Comparison of ENCODE assay signal across 13 mouse cellular contexts in genomic region chr16:92425875-92426274, GRCm38 (mm10). TPM values are rescaled to one million over a fixed set of nuclear protein-coding genes. Genes with fewer than 3 reads are reported as not detected.
DNase-seq lines count a peak whose midpoint lies in the region; ATAC-seq and TF ChIP-seq lines count a peak whose summit lies in the region.
"Had no signal": no experiment of that assay in that cellular context is flagged by ENCODE, and none has a peak within 500 bp of the region (broad histone marks: within the 10 kb centered on the region; RNA-seq: fewer than 3 reads in every experiment).

No protein-coding gene starts in this region.

- no peaks in the 10 kb centered on the region for H3K36me3 ChIP-seq in heart, postnatal 0 days (replicated peaks; ENCODE audit: control insufficient read depth, insufficient read depth, low read length)
- no peaks in the 10 kb centered on the region for H3K36me3 ChIP-seq in embryonic facial prominence, embryonic 14.5 days (ENCODE audit: control insufficient read depth, insufficient read depth, low read length)
- H3K36me3 ChIP-seq: hindbrain, embryonic 13.5 days; midbrain, embryonic 15.5 days had no signal

- 66% methylated on average over 11 of the region's 11 CpGs for WGBS in heart, postnatal 0 days
- WGBS in embryonic facial prominence, embryonic 14.5 days = 72% methylated on average over 11 of the region's 11 CpGs

- H3K27ac ChIP-seq in heart, postnatal 0 days (ENCODE audit: low read depth) = peak overlapping the region; percentile 98
- H3K27ac ChIP-seq in embryonic facial prominence, embryonic 14.5 days (replicated peaks; ENCODE audit: low read depth, low read length) = no peak overlapping the region
- H3K27ac ChIP-seq: hindbrain, embryonic 13.5 days; midbrain, embryonic 15.5 days had no signal

- no peaks in the 10 kb centered on the region for H3K27me3 ChIP-seq in heart, postnatal 0 days (ENCODE audit: control insufficient read depth, insufficient read depth, low read length)
- no peaks in the 10 kb centered on the region for H3K27me3 ChIP-seq in embryonic facial prominence, embryonic 14.5 days (replicated peaks; ENCODE audit: control insufficient read depth, insufficient read depth, low read length)
- H3K27me3 ChIP-seq: hindbrain, embryonic 13.5 days; midbrain, embryonic 15.5 days; Patski had no signal

- no peak overlapping the region for H3K4me2 ChIP-seq in heart, postnatal 0 days (ENCODE audit: low read depth, low read length)
- H3K4me2 ChIP-seq in embryonic facial prominence, embryonic 14.5 days (ENCODE audit: low read depth, low read length) = no peak overlapping the region
- H3K4me2 ChIP-seq: hindbrain, embryonic 13.5 days; liver, embryonic 11.5 days; midbrain, embryonic 15.5 days had no signal

- TF ChIP-seq CTCF in heart, postnatal 0 days (IDR thresholded peaks at IDR 0.05; ENCODE audit: low read depth) = no peak

- peaks cover 67% of the 10 kb centered on the region for H3K4me1 ChIP-seq in heart, postnatal 0 days (ENCODE audit: control insufficient read depth, insufficient read depth)
- peaks cover 39% of the 10 kb centered on the region for H3K4me1 ChIP-seq in embryonic facial prominence, embryonic 14.5 days (ENCODE audit: control insufficient read depth, insufficient read depth, low read length)

- H3K4me3 ChIP-seq in heart, postnatal 0 days (ENCODE audit: low read depth, low read length) = no peak overlapping the region
- no peak overlapping the region for H3K4me3 ChIP-seq in embryonic facial prominence, embryonic 14.5 days (ENCODE audit: low read depth, low read length)
- H3K4me3 ChIP-seq: hindbrain, embryonic 13.5 days; midbrain, embryonic 15.5 days had no signal

- H3K9ac ChIP-seq in heart, postnatal 0 days (replicated peaks; ENCODE audit: low read depth, low read length) = 0 out of 2 replicates have a peak overlapping the region, but pooled peaks have one; percentile 7
- no peak overlapping the region for H3K9ac ChIP-seq in embryonic facial prominence, embryonic 14.5 days (ENCODE audit: low read depth, low read length)
- H3K9ac ChIP-seq: hindbrain, embryonic 13.5 days; midbrain, embryonic 15.5 days had no signal

- no peak for DNase-seq in heart, postnatal 0 days (ENCODE audit: low spot score)
- no peak for DNase-seq in heart, adult 9 months (ENCODE audit: low spot score in 2 of 2)
- DNase-seq in 3134 (ENCODE audit: extremely low read depth, insufficient read length, low spot score) (peak; percentile 54), A20 (ENCODE audit: low read depth, low spot score) (peak; percentile 82)
- DNase-seq in embryonic facial prominence, embryonic 14.5 days (ENCODE audit: low spot score) = peak; percentile 50
- DNase-seq in kidney, adult 9 months = no peak
- no peak for DNase-seq in adrenal gland, adult 8-10 months
- DNase-seq: adrenal gland, postnatal 14 days; kidney, postnatal 14 days had no signal

- ATAC-seq in heart, postnatal 0 days (ENCODE audit: insufficient read depth, low read depth) = no peak
- ATAC-seq in embryonic facial prominence, embryonic 14.5 days (ENCODE audit: low read depth) = peak; percentile 24; the same call in 1 of the 2 replicates
- ATAC-seq: midbrain, embryonic 15.5 days had no signal

- no peak for TF ChIP-seq EP300 in heart, postnatal 0 days (IDR thresholded peaks at IDR 0.05; ENCODE audit: low read depth)

- no peaks in the 10 kb centered on the region for H3K9me3 ChIP-seq in heart, postnatal 0 days (replicated peaks; ENCODE audit: control insufficient read depth, low read length)
- no peaks in the 10 kb centered on the region for H3K9me3 ChIP-seq in embryonic facial prominence, embryonic 14.5 days (ENCODE audit: control insufficient read depth, low read length)
- H3K9me3 ChIP-seq: hindbrain, embryonic 13.5 days; midbrain, embryonic 15.5 days had no signal

RNA-seq across cellular contexts. Expression of gene Rcan1, which starts 44.8 kb away (rescaled TPM):
- 83.7 and 94.7 TPM in 2 replicates for total RNA-seq in heart, postnatal 0 days (2014; rRNA removed; ENCODE audit: low replicate concordance)
- 52.8 and 64.6 TPM in 2 replicates for polyA plus RNA-seq in heart, postnatal 0 days (2015; fragmentation: Nextera tagmentation; extraction: Ambion mirVana)
- 34.6 TPM in 2 replicates for polyA plus RNA-seq in embryonic facial prominence, embryonic 14.5 days (2014; fragmentation: Nextera tagmentation; extraction: Ambion mirVana)
- 10 to 100 TPM; 16.0 to 23.4 (median 19.0) TPM for total RNA-seq in adrenal gland, adult 8-10 months (2022)

RNA-seq across cellular contexts. Expression of gene Clic6, which starts 59.7 kb away (rescaled TPM):
- total RNA-seq in heart, postnatal 0 days (2014; rRNA removed; ENCODE audit: low replicate concordance) = 0.38 and 3.6 TPM in 2 replicates
- polyA plus RNA-seq in heart, postnatal 0 days (2015; fragmentation: Nextera tagmentation; extraction: Ambion mirVana) = 1.1 and 1.7 TPM in 2 replicates
- polyA plus RNA-seq in embryonic facial prominence, embryonic 14.5 days (2014; fragmentation: Nextera tagmentation; extraction: Ambion mirVana) = 3.0 and 4.1 TPM in 2 replicates
- total RNA-seq in adrenal gland, adult 8-10 months (2022) = under 1 TPM; 0.17 to 0.55 (median 0.32) TPM

Comparison
In these comparisons a context has a peak if more than half of its experiments do, and no peak if none do; other contexts are left out.
1. DNase-seq: peak in 3134 (single experiment), A20 (single experiment) and embryonic facial prominence, embryonic 14.5 days (single experiment); none in heart, postnatal 0 days (single experiment), heart, adult 9 months (0 of 2), kidney, adult 9 months (single experiment) and adrenal gland, adult 8-10 months (single experiment).